Mouse (Mus musculus) lung, embryonic 16.5 days (tissue): Measurements from ENCODE around the gene Clcn2. TPM values are rescaled to one million over a fixed set of nuclear protein-coding genes. Genes with fewer than 3 reads are reported as not detected.

Experiments used
- ATAC-seq: fragments of 200-750 bp; cut with Nextera tagmentation; 2 replicates; pipeline ENCODE4 v1.8.0; 2017; ENCODE audit warnings: low read depth, mild to moderate bottlenecking, moderate library complexity
- H3K27ac ChIP-seq: fragments of 300-500 bp; sonication (generic); 2 replicates; pipeline ENCODE4 v1.5.1; 2014; ENCODE audit warnings: mild to moderate bottlenecking, control low read depth, low read length
- H3K27me3 ChIP-seq: fragments of 300-500 bp; sonication (generic); 2 replicates; pipeline ENCODE4 v1.6.1; 2014; ENCODE audit warnings: low read depth, low read length, mixed read lengths; ENCODE audit not compliant: control insufficient read depth, insufficient read depth
- H3K36me3 ChIP-seq: fragments of 300-500 bp; sonication (generic); 2 replicates; pipeline ENCODE4 v1.6.1; 2014; ENCODE audit warnings: low read length; ENCODE audit not compliant: control insufficient read depth, insufficient read depth
- H3K4me1 ChIP-seq: fragments of 300-500 bp; sonication (generic); replicated peaks from 2 replicates; pipeline ENCODE4 v1.6.1; 2014; ENCODE audit warnings: low read length, mixed read lengths; ENCODE audit not compliant: control insufficient read depth, insufficient read depth
- H3K4me2 ChIP-seq: fragments of 300-500 bp; sonication (generic); 2 replicates; pipeline ENCODE4 v1.6.1; 2014; ENCODE audit warnings: low read depth, low read length, control low read depth
- H3K4me3 ChIP-seq: fragments of 300-500 bp; sonication (generic); 2 replicates; pipeline ENCODE4 v1.5.1; 2014; ENCODE audit warnings: mild to moderate bottlenecking, low read length, control low read depth
- H3K9ac ChIP-seq: fragments of 300-500 bp; sonication (generic); 2 replicates; pipeline ENCODE4 v1.6.1; 2014; ENCODE audit warnings: low read length, control low read depth
- H3K9me3 ChIP-seq: fragments of 300-500 bp; sonication (generic); 2 replicates; pipeline ENCODE4 v1.6.1; 2016; ENCODE audit warnings: low read length; ENCODE audit not compliant: control insufficient read depth
- WGBS: fragments of 180-500 bp; shearing (Covaris S2); extraction: QIAGEN DNeasy Blood & Tissue Kit; methylation state at CpG from one replicate; pipeline ENCODE4 v1.1.7; 2014; 5-methylcytosine and 5-hydroxymethylcytosine counted together
- polyA plus RNA-seq: library from polyadenylated mRNA; unstranded; fragments of >200 nt; fragmentation: Nextera tagmentation; extraction: Ambion mirVana; gene quantifications from 2 replicates; pipeline ENCODE4 v1.2.1, GENCODE M21; 2015

Gene Clcn2
- polyA plus RNA-seq, 1 experiment from 2014 or later = 5.8 TPM

DNA sequence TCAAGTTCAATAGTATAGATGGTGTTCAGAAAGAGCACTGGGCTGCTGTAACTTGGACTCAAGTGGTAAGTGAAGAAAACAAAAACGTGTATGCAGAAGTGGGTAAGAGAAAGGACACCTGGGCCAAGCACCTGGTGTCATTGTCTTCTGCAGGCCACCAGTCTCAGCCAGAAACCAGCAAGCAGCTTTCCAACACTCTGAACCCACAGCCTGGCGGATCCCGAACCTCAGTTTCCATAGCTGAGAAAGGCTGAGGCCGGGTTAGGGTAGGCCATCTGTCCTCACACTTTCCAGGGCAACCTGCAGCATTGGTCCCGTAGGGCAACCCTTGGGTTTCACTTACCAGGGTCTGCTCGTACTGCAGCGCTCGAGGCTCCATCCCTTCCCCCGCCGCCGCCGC is 2.0 kb downstream of the Clcn2 start:
- H3K27me3 ChIP-seq = no peaks in the 10 kb centered on the region
- peak overlapping the region; percentile 92; the same call in 1 of the 2 replicates for H3K27ac ChIP-seq
- H3K4me3 ChIP-seq = peak overlapping the region; percentile 70
- H3K4me1 ChIP-seq = peaks cover 20% of the 10 kb centered on the region
- H3K36me3 ChIP-seq = peaks cover 2% of the 10 kb centered on the region
- WGBS = 3% methylated on average over 12 of the region's 12 CpGs
- H3K9me3 ChIP-seq = no peaks in the 10 kb centered on the region
- peak overlapping the region; percentile 96 for H3K4me2 ChIP-seq
- H3K9ac ChIP-seq = peak overlapping the region; percentile 78
- ATAC-seq = no peak

DNA sequence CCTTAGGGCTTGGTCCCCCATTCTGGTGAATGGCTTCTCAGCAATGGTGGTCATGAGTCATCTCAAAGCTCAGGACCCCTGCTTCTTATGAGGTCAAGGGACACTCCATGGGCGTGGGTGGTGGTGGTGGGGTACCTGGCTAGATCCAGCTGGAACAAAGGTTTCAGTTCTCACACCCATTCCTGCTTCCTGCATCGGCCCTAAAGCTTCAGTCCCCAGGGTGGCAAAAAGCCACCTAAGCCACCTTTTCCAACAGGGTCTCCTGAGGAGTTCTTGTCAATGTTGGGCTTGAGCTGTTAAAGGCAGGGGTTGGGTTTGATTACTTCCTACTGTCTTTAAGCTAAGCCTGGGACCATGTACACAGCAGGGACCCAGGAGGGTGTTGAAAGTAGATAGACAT is 2.4 kb downstream of the Clcn2 start:
- peak overlapping the region; percentile 70 for H3K4me3 ChIP-seq
- peaks cover 3% of the 10 kb centered on the region for H3K36me3 ChIP-seq
- no peaks in the 10 kb centered on the region for H3K9me3 ChIP-seq
- peaks cover 20% of the 10 kb centered on the region for H3K4me1 ChIP-seq
- WGBS = 51% methylated on average over 2 of the region's 2 CpGs
- H3K4me2 ChIP-seq = peak overlapping the region; percentile 96
- no peaks in the 10 kb centered on the region for H3K27me3 ChIP-seq
- H3K27ac ChIP-seq = no peak overlapping the region
- no peak for ATAC-seq
- peak overlapping the region; percentile 78 for H3K9ac ChIP-seq

DNA sequence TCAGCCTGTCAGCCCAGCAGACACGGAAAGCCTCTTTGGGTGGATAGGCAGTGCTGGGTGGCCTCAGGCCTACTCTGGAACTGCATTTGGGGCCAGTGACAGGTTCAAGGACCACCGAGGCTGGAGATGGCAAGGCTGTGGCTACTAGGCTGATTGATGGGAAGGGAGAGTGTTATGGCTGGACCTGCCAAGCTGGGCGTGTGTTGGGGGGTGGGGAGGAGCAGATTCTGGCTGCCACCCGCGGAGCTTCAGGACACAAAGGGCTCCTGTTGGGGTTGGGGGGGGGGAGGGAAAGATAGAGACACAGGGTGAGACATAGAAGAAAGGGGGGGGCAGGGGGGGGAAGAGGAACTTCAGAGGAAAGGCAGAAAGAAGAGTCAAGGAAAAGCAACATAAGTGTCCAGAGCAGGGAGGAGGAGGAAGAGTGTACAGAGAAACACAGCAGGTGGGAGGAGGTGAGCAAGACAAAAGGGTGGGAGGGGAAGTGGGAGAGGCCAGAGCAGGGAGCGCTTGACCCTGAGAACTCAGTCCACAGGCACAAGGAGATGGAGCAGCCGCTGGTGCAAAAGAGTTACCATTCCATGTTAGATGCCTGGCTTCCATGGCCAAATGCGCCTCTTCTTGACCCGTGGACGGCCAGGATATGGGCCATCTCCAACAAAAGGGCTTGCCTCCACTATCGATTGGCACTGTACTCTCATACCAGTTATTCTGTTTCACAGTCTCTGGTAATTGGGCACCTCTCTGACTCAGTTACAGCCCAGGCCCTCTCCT is 3.1 kb downstream of the Clcn2 start:
- 44% methylated on average over 11 of the region's 11 CpGs for WGBS
- peak overlapping the region; percentile 16 for H3K4me2 ChIP-seq
- H3K27ac ChIP-seq = no peak overlapping the region
- H3K9ac ChIP-seq = no peak overlapping the region
- no peak overlapping the region for H3K4me3 ChIP-seq
- H3K9me3 ChIP-seq = no peaks in the 10 kb centered on the region
- H3K4me1 ChIP-seq = peaks cover 20% of the 10 kb centered on the region
- no peaks in the 10 kb centered on the region for H3K27me3 ChIP-seq
- ATAC-seq = no peak
- H3K36me3 ChIP-seq = peaks cover 2% of the 10 kb centered on the region

DNA sequence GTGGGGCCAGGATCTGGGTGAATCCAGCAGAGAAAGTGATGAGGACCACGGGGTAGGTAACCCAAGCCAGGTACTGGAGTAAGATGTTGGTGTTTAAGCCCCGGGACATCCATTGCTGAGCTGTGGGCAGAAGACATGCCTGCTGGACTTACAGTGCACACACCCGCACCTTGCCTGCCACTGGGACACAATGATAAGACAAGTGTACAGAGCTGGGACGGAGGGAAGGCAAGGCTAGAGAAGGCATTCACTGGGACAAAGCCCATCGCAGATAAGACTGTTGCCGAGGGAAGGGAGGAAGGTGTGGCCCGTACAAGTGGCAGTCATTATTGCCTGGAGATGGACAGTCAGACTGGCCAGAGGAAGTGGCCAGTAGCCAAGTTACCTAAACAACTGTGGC is 4.7 kb downstream of the Clcn2 start:
- 77% methylated on average over 7 of the region's 7 CpGs for WGBS
- Histone ChIP-seq H3K27me3 (no peaks in the 10 kb centered on the region), H3K4me3 (no peak overlapping the region), H3K36me3 (peaks cover 2% of the 10 kb centered on the region), H3K4me1 (peaks cover 15% of the 10 kb centered on the region), H3K9me3 (no peaks in the 10 kb centered on the region), H3K4me2 (no peak overlapping the region), H3K9ac (no peak overlapping the region), H3K27ac (no peak overlapping the region)
- ATAC-seq = no peak

DNA sequence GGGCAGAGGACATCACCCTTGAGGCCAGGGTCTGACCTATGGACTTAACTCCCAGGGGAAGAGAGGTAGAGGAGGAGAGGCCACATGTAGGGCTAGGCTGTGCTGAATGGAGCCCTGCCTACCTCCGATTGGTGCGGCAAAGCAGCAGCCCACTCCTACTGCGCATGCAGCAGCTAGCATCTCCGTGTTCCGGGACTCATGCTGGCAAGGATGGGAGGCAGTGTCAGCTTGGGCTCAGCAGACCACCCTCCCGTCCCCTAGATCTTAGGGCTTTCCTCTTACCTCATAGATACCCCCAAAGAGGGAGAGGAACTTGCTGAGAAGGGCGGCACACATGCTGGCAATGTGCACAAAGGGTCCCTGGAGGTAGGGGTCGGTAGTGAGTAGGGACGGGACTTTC is 5.4 kb downstream of the Clcn2 start:
- Histone ChIP-seq H3K36me3 (peaks cover 2% of the 10 kb centered on the region), H3K27ac (no peak overlapping the region), H3K9ac (no peak overlapping the region), H3K9me3 (no peaks in the 10 kb centered on the region), H3K4me3 (no peak overlapping the region), H3K4me2 (no peak overlapping the region), H3K27me3 (no peaks in the 10 kb centered on the region), H3K4me1 (peaks cover 15% of the 10 kb centered on the region)
- ATAC-seq = no peak
- 84% methylated on average over 9 of the region's 9 CpGs for WGBS

DNA sequence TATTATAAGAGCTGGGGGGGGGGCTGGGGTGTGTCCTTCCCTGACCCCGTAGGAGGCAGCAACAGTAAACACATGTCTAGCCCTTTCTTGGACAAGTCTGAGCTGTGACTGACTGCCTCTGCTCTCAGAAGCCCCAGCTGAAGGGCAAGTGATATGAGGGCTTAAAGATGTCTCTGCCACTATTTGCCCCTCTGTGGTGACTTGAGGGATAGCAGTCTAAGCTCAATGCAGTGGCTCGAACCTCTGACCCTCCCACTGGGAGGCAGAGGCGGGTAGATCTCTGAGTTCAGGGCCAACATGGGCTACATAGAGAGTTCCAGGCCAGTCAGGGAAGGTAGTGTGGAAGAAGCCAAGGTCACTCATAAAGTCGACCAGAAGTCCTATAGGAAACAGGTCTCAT is 6.7 kb downstream of the Clcn2 start:
- Histone ChIP-seq H3K36me3 (peaks cover 2% of the 10 kb centered on the region), H3K9me3 (no peaks in the 10 kb centered on the region), H3K27me3 (no peaks in the 10 kb centered on the region), H3K4me2 (no peak overlapping the region), H3K27ac (no peak overlapping the region), H3K4me3 (no peak overlapping the region), H3K9ac (no peak overlapping the region), H3K4me1 (peaks cover 9% of the 10 kb centered on the region)
- WGBS = 81% methylated on average over 4 of the region's 4 CpGs
- ATAC-seq = no peak

DNA sequence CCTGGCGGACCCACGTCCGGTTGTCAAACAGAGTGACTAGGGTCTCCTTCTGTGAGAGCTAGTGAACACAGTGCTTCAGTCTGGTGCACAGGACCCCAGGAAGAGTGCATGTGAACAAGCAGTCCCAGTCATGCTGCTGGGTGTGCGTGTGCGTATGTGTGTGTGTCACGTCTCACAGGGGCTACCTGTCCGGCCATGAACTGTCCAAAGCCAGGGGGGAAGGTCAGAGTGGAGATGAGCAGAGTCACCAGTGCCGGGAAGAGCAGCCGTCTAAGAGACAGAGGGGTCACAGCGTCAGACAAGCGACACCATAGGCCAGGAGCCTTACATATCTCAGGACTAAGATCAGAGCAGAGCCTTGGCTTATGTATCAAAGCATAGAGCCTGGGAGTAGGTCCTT is 7.2 kb downstream of the Clcn2 start:
- no peak overlapping the region for H3K27ac ChIP-seq
- peaks cover 7% of the 10 kb centered on the region for H3K4me1 ChIP-seq
- no peak overlapping the region for H3K4me2 ChIP-seq
- no peak overlapping the region for H3K4me3 ChIP-seq
- no peak for ATAC-seq
- peaks cover 2% of the 10 kb centered on the region for H3K36me3 ChIP-seq
- H3K27me3 ChIP-seq = no peaks in the 10 kb centered on the region
- 88% methylated on average over 11 of the region's 11 CpGs for WGBS
- H3K9ac ChIP-seq = no peak overlapping the region
- no peaks in the 10 kb centered on the region for H3K9me3 ChIP-seq

DNA sequence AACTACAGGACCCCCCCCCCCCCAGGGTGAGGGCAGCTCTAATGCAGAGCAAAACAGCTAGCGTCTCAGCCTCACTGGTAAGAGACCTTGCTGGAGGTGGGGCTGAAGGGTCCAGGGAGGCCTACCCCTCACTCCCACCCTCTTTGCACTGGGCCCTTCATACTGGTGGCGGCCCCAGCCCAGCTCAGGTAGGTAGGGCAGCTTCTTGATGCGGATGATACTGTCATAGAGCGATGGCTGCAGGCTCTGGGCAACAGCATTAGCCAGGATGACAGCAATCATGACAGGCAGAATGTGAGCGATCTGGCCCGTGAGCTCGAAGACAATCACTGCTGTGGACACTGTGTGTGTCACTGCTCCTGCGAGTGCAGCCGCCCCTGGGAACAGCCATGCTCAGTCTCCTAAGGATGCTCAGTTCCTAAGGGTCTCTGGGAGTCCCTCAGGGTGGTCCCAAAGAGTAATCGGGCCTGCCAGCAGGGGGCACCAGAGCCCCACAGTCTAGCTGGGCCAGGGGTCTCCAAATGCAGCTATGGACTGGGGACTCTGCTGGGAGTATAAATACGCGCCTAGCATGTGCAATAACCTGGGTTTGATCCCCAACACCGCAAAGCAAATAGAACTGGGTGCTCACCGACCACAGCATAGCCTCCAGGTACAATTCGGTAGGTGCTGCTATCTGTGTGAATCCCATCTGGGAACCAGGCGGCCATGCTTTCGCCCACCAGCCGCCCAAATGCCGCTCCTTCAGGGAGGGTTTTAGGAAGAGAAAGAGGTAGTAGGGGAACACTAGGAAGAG is 8.4 kb downstream of the Clcn2 start:
- 76% methylated on average over 19 of the region's 19 CpGs for WGBS
- Histone ChIP-seq H3K9me3 (no peaks in the 10 kb centered on the region), H3K27me3 (no peaks in the 10 kb centered on the region), H3K4me3 (no peak overlapping the region), H3K4me2 (no peak overlapping the region), H3K27ac (no peak overlapping the region), H3K36me3 (peaks cover 2% of the 10 kb centered on the region), H3K9ac (no peak overlapping the region), H3K4me1 (no peaks in the 10 kb centered on the region; the same call in 1 of the 2 replicates)
- ATAC-seq = no peak

DNA sequence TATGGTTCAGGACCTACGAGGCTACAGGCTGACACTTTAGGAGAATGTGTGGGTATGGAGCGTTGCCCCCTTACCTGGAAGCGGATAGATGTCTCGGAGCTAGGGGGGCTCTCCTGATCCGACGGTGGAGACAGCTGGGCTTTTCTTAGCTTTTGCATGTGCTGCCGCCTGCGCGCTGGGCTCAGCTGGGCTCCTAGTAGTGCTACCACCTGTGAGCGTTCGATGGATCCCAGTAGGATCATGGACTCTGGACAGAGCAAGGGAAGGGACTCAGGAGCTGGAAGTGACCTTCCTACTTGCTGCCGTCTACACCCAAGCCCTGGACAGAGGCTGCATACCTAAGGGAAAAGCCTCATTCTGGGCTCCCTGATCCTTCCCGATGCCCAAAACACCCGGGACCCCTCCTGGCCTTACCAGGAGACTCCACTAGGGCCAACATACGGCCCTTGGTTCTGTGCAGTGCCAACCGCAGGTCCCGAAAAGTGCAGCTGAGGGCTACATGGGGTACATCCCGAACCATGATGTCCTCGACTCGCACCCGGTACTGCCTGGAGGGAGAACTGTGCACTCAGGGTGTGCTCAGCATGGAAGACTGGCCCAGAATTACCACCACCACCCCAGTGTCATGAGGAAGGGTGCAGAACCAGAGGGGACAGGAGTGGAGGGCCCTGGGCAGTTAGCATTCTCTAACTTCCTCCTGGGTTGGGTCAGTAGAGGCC is 9.2 kb downstream of the Clcn2 start:
- Histone ChIP-seq H3K9ac (no peak overlapping the region), H3K27ac (no peak overlapping the region), H3K4me1 (no peaks in the 10 kb centered on the region; the same call in 1 of the 2 replicates), H3K4me3 (no peak overlapping the region), H3K27me3 (no peaks in the 10 kb centered on the region), H3K36me3 (peaks cover 2% of the 10 kb centered on the region), H3K9me3 (no peaks in the 10 kb centered on the region), H3K4me2 (no peak overlapping the region)
- no peak for ATAC-seq
- WGBS = 91% methylated on average over 21 of the region's 21 CpGs
